Mouse (Mus musculus) skeletal muscle tissue, postnatal 0 days (tissue): ENCODE results near the gene Prh1. TPM values are rescaled to one million over a fixed set of nuclear protein-coding genes. Genes with fewer than 3 reads are reported as not detected.

ENCODE experiments used
- polyA plus RNA-seq: library from polyadenylated mRNA; unstranded; fragments of >200 nt; fragmentation: Nextera tagmentation; extraction: Ambion mirVana; gene quantifications from 2 replicates; pipeline ENCODE4 v1.2.1, GENCODE M21; 2015

Prh1 gene
- not detected in 2 replicates for polyA plus RNA-seq

GRCm38 (mm10) chr6:132569509-132569908, at the start of gene Prh1:
TSS of gene Prh1 (plus strand) at chr6:132569809.

GRCm38 (mm10) chr6:132595613-132596012, 26.0 kb downstream of the Prh1 start, which contains the start of gene Prp2:
TSS of gene Prp2 (plus strand) at chr6:132595913.

Other genes starting within 250 kb of the Prh1 start
- not detected in 2 replicates for gene Gm8882, start 205.7 kb upstream of the Prh1 start, polyA plus RNA-seq
- gene Prp2, start 26.1 kb downstream of the Prh1 start, polyA plus RNA-seq = not detected in 2 replicates
- gene A630073D07Rik, start 81.7 kb downstream of the Prh1 start, polyA plus RNA-seq = not detected in 2 replicates
- gene Tas2r120, start 87.1 kb downstream of the Prh1 start, polyA plus RNA-seq = not detected in 2 replicates
- not detected in 2 replicates for gene Tas2r121, start 131.2 kb downstream of the Prh1 start, polyA plus RNA-seq
- not detected in 2 replicates for gene Tas2r122, start 142.1 kb downstream of the Prh1 start, polyA plus RNA-seq
- not detected in 2 replicates for gene Tas2r115, start 168.2 kb downstream of the Prh1 start, polyA plus RNA-seq
- gene Tas2r124, start 184.9 kb downstream of the Prh1 start, polyA plus RNA-seq = not detected in 2 replicates
- not detected in 2 replicates for gene Tas2r102, start 192.3 kb downstream of the Prh1 start, polyA plus RNA-seq
- not detected in 2 replicates for gene Tas2r136, start 208.4 kb downstream of the Prh1 start, polyA plus RNA-seq
- gene Tas2r117, start 233.0 kb downstream of the Prh1 start, polyA plus RNA-seq = not detected in 2 replicates